ENCODE assay signal across 12 mouse cellular contexts in the genomic region with DNA sequence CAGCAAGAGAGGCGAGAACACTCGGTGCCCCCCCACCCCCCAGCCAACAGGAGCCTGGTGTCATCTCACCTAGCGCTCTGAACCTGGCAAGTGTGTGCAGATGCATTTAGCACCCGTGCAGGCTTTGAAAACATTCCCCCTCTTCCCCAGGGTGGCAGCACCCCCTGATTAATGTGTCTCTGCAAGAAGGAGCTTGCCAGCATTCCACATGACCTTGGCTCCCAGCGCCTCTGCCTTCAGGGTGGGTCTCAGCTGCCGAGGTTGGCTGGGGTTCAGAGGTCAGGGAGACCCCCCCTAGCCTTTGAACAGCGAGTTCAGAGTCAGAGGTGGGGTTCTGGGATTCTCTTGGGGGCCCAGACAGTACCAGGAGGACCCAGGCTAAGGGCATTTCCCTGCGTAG.
A peak's percentile ranks its signal among the peaks of the same experiment; 100 is the strongest.
DNase-seq lines count a peak whose midpoint lies in the region; ATAC-seq and TF ChIP-seq lines count a peak whose summit lies in the region.
"Had no signal": no experiment of that assay in that cellular context is flagged by ENCODE, and none has a peak within 500 bp of the region (broad histone marks: within the 10 kb centered on the region; RNA-seq: fewer than 3 reads in every experiment).

No protein-coding gene starts in this region.

- H3K9ac ChIP-seq in heart, embryonic 14.5 days (ENCODE audit: low read length) = peak overlapping the region; percentile 59
- no peak overlapping the region for H3K9ac ChIP-seq in forebrain, postnatal 0 days
- H3K9ac ChIP-seq in midbrain, embryonic 11.5 days (ENCODE audit: low read length) = peak overlapping the region; percentile 33
- H3K9ac ChIP-seq: liver, embryonic 15.5 days had no signal

- no peak overlapping the region for H3K4me3 ChIP-seq in heart, embryonic 14.5 days (ENCODE audit: control insufficient read depth in 1 of 2, insufficient read depth in 1 of 2, low read depth in 1 of 2, low read length in 2 of 2)
- H3K4me3 ChIP-seq in forebrain, postnatal 0 days (ENCODE audit: low read depth, low read length) = no peak overlapping the region
- no peak overlapping the region for H3K4me3 ChIP-seq in midbrain, embryonic 11.5 days (ENCODE audit: low read depth, low read length)
- H3K4me3 ChIP-seq: liver, embryonic 15.5 days had no signal

- peak overlapping the region; percentile 41 to 67; a peak in 3 of 4 replicates for H3K27ac ChIP-seq in heart, embryonic 14.5 days (replicated peaks in 1 of 2; ENCODE audit: control insufficient read depth in 1 of 2, insufficient read depth in 1 of 2, low read depth in 2 of 2, low read length in 2 of 2)
- peak overlapping the region; percentile 64 for H3K27ac ChIP-seq in forebrain, postnatal 0 days (ENCODE audit: low read depth, low read length)
- peak overlapping the region; percentile 5; the same call in 1 of the 2 replicates for H3K27ac ChIP-seq in midbrain, embryonic 11.5 days (ENCODE audit: low read depth, low read length)
- H3K27ac ChIP-seq: kidney, postnatal 0 days had no signal

- no peak for ATAC-seq in heart, embryonic 14.5 days (ENCODE audit: insufficient number of reproducible peaks, insufficient read depth, low FRiP score, low read depth)
- ATAC-seq in forebrain, postnatal 0 days = no peak
- no peak for ATAC-seq in midbrain, embryonic 11.5 days (ENCODE audit: low FRiP score)
- ATAC-seq in erythroid progenitor cell, adult 5-6 weeks (replicated peaks; ENCODE audit: low FRiP score, poor library complexity, severe bottlenecking) = no peak
- ATAC-seq in cerebellum, adult (ENCODE audit: insufficient number of reproducible peaks, low FRiP score, low TSS enrichment) = no peak
- ATAC-seq: CD4-positive, CD25-positive, alpha-beta regulatory T cell, adult 4 months had no signal

- H3K9me3 ChIP-seq in heart, embryonic 14.5 days (ENCODE audit: control insufficient read depth, low read length) = no peaks in the 10 kb centered on the region
- H3K9me3 ChIP-seq in forebrain, postnatal 0 days (ENCODE audit: low read length) = no peaks in the 10 kb centered on the region
- no peaks in the 10 kb centered on the region for H3K9me3 ChIP-seq in midbrain, embryonic 11.5 days (ENCODE audit: control insufficient read depth, low read length)
- H3K9me3 ChIP-seq: liver, embryonic 15.5 days had no signal

- H3K36me3 ChIP-seq in heart, embryonic 14.5 days (ENCODE audit: control insufficient read depth, insufficient read depth, low read length) = no peaks in the 10 kb centered on the region
- H3K36me3 ChIP-seq in forebrain, postnatal 0 days (ENCODE audit: insufficient read depth) = no peaks in the 10 kb centered on the region
- H3K36me3 ChIP-seq in midbrain, embryonic 11.5 days (ENCODE audit: control insufficient read depth, insufficient read depth, low read length) = no peaks in the 10 kb centered on the region

- H3K4me2 ChIP-seq in heart, embryonic 14.5 days (ENCODE audit: low read length) = 0 out of 2 replicates have a peak overlapping the region, but pooled peaks have one; percentile 16
- no peak overlapping the region for H3K4me2 ChIP-seq in forebrain, postnatal 0 days (ENCODE audit: low read depth)
- no peak overlapping the region for H3K4me2 ChIP-seq in midbrain, embryonic 11.5 days
- H3K4me2 ChIP-seq: liver, embryonic 15.5 days had no signal

- no peak for DNase-seq in heart, adult 8-10 months (ENCODE audit: low spot score)
- peak; percentile 72 for DNase-seq in brain, embryonic 14.5 days (ENCODE audit: low read depth)
- no peak for DNase-seq in forebrain, postnatal 0 days
- no peak for DNase-seq in midbrain, embryonic 11.5 days (ENCODE audit: low spot score, missing footprints)
- DNase-seq in cerebellum, postnatal 4 days (ENCODE audit: low spot score in 2 of 2) = no peak
- DNase-seq: thymus, postnatal 4 days had no signal

- no peak for TF ChIP-seq POLR2A in brain, embryonic 14.5 days (IDR thresholded peaks at IDR 0.05; ENCODE audit: borderline replicate concordance, extremely low read depth, insufficient read depth, insufficient read length, poor library complexity, severe bottlenecking)

- H3K4me1 ChIP-seq in heart, embryonic 14.5 days (ENCODE audit: control insufficient read depth in 2 of 2, insufficient read depth in 2 of 2, low read length in 2 of 2) = peaks cover 60 to 80% of the 10 kb centered on the region in 2 experiments
- H3K4me1 ChIP-seq in forebrain, postnatal 0 days (ENCODE audit: insufficient read depth) = peaks cover 47% of the 10 kb centered on the region
- H3K4me1 ChIP-seq in midbrain, embryonic 11.5 days (ENCODE audit: control insufficient read depth, insufficient read depth, low read length) = peaks cover 89% of the 10 kb centered on the region

- no peak for TF ChIP-seq CTCF in brain, embryonic 14.5 days (IDR thresholded peaks at IDR 0.05; ENCODE audit: borderline replicate concordance, extremely low read depth, insufficient read depth, insufficient read length)
- TF ChIP-seq CTCF in forebrain, postnatal 0 days (IDR thresholded peaks at IDR 0.05; ENCODE audit: low read depth) = no peak

- no peaks in the 10 kb centered on the region for H3K27me3 ChIP-seq in heart, embryonic 14.5 days (ENCODE audit: control insufficient read depth, insufficient read depth, low read length)
- no peaks in the 10 kb centered on the region for H3K27me3 ChIP-seq in forebrain, postnatal 0 days (ENCODE audit: insufficient read depth, low read length)
- H3K27me3 ChIP-seq in midbrain, embryonic 11.5 days (ENCODE audit: control insufficient read depth, insufficient read depth, low read length) = peaks cover 8% of the 10 kb centered on the region; the same call in 1 of the 2 replicates
- H3K27me3 ChIP-seq: liver, embryonic 15.5 days had no signal

- WGBS in heart, embryonic 14.5 days = 37% methylated on average over 8 of the region's 8 CpGs
- 28% methylated on average over 8 of the region's 8 CpGs for WGBS in forebrain, postnatal 0 days
- 35% methylated on average over 8 of the region's 8 CpGs for WGBS in midbrain, embryonic 11.5 days

Comparison
In these comparisons a context has a peak if more than half of its experiments do, and no peak if none do; other contexts are left out.
1. H3K27ac ChIP-seq: peak in every context shown above with its lines; median percentile 64 in forebrain, postnatal 0 days; 54 in heart, embryonic 14.5 days; 5 in midbrain, embryonic 11.5 days.